19 mouse cellular contexts compared by ENCODE assay signal in the genomic region with DNA sequence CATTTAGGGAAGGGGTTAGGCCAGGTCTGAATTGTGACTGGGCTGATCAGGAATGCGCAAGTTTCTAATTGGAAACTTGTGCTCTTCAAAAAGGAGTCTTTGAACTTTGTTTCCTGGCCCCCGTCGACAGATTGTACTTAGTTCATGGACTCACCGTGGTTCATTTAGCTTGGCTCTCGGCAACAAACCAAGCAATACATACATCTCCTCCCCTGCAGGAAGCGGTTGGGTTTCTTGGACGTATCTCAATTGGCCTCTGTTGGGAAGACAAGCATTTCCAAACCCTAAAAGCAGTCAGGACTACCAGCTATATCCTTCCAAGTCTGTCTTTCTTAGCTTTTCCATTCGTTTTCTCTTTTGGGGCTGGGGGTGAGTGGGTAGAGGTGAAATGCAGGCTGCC.
DNase-seq lines count a peak whose midpoint lies in the region; ATAC-seq and TF ChIP-seq lines count a peak whose summit lies in the region.
"Had no signal": no experiment of that assay in that cellular context is flagged by ENCODE, and none has a peak within 500 bp of the region (broad histone marks: within the 10 kb centered on the region; RNA-seq: fewer than 3 reads in every experiment).

No protein-coding gene starts in this region.

- H3K36me3 ChIP-seq in kidney, postnatal 0 days (ENCODE audit: insufficient read depth, low read length): no peaks in the 10 kb centered on the region
- H3K36me3 ChIP-seq in embryonic facial prominence, embryonic 15.5 days: no peaks in the 10 kb centered on the region
- no peaks in the 10 kb centered on the region for H3K36me3 ChIP-seq in limb, embryonic 14.5 days (ENCODE audit: control insufficient read depth, insufficient read depth, low read length)
- H3K36me3 ChIP-seq in intestine, postnatal 0 days (ENCODE audit: control insufficient read depth, insufficient read depth): no peaks in the 10 kb centered on the region
- H3K36me3 ChIP-seq: heart, embryonic 15.5 days; hindbrain, embryonic 12.5 days; intestine, embryonic 15.5 days; neural tube, embryonic 12.5 days had no signal

- H3K27me3 ChIP-seq in kidney, postnatal 0 days (ENCODE audit: insufficient read depth, low read length): no peaks in the 10 kb centered on the region
- H3K27me3 ChIP-seq in embryonic facial prominence, embryonic 15.5 days: no peaks in the 10 kb centered on the region
- no peaks in the 10 kb centered on the region for H3K27me3 ChIP-seq in limb, embryonic 14.5 days (ENCODE audit: control insufficient read depth, insufficient read depth, low read length)
- no peaks in the 10 kb centered on the region for H3K27me3 ChIP-seq in intestine, postnatal 0 days (replicated peaks; ENCODE audit: control insufficient read depth, insufficient read depth, low read length)
- H3K27me3 ChIP-seq: CH12.LX; heart, embryonic 15.5 days; hindbrain, embryonic 12.5 days; intestine, embryonic 15.5 days; neural tube, embryonic 12.5 days had no signal

- 38% methylated on average over 8 of the region's 8 CpGs for WGBS in kidney, postnatal 0 days
- WGBS in embryonic facial prominence, embryonic 15.5 days: 28% methylated on average over 8 of the region's 8 CpGs
- WGBS in limb, embryonic 14.5 days: 25% methylated on average over 8 of the region's 8 CpGs
- WGBS in intestine, postnatal 0 days: 78% methylated on average over 8 of the region's 8 CpGs

- H3K4me2 ChIP-seq in kidney, postnatal 0 days (ENCODE audit: low read length): no peak overlapping the region
- no peak overlapping the region for H3K4me2 ChIP-seq in embryonic facial prominence, embryonic 15.5 days (replicated peaks)
- no peak overlapping the region for H3K4me2 ChIP-seq in limb, embryonic 14.5 days (replicated peaks; ENCODE audit: low read depth, low read length, severe bottlenecking)
- H3K4me2 ChIP-seq in intestine, postnatal 0 days (replicated peaks; ENCODE audit: low read depth): no peak overlapping the region
- H3K4me2 ChIP-seq: heart, embryonic 15.5 days; hindbrain, embryonic 12.5 days; intestine, embryonic 15.5 days; neural tube, embryonic 12.5 days had no signal

- H3K9me3 ChIP-seq in kidney, postnatal 0 days (replicated peaks; ENCODE audit: low read length): no peaks in the 10 kb centered on the region
- H3K9me3 ChIP-seq in embryonic facial prominence, embryonic 15.5 days (replicated peaks): no peaks in the 10 kb centered on the region
- no peaks in the 10 kb centered on the region for H3K9me3 ChIP-seq in limb, embryonic 14.5 days (ENCODE audit: control insufficient read depth, low read length)
- H3K9me3 ChIP-seq in intestine, postnatal 0 days (ENCODE audit: control insufficient read depth): no peaks in the 10 kb centered on the region
- H3K9me3 ChIP-seq: heart, embryonic 15.5 days; hindbrain, embryonic 12.5 days; intestine, embryonic 15.5 days; neural tube, embryonic 12.5 days had no signal

- ATAC-seq in kidney, postnatal 0 days (replicated peaks; ENCODE audit: low FRiP score, low read depth): no peak
- ATAC-seq in embryonic facial prominence, embryonic 15.5 days (ENCODE audit: insufficient number of reproducible peaks, low FRiP score, low TSS enrichment, low read depth): peak; percentile 68
- ATAC-seq in limb, embryonic 14.5 days (ENCODE audit: low FRiP score, low read depth): no peak
- ATAC-seq in intestine, postnatal 0 days: no peak
- ATAC-seq: intestine, embryonic 15.5 days; midbrain, embryonic 16.5 days had no signal

- H3K27ac ChIP-seq in kidney, postnatal 0 days: no peak overlapping the region
- peak overlapping the region; percentile 76 for H3K27ac ChIP-seq in embryonic facial prominence, embryonic 15.5 days (replicated peaks)
- peak overlapping the region; percentile 65 for H3K27ac ChIP-seq in limb, embryonic 14.5 days (replicated peaks; ENCODE audit: low read depth, low read length)
- no peak overlapping the region for H3K27ac ChIP-seq in intestine, postnatal 0 days (ENCODE audit: low read depth, low read length)
- H3K27ac ChIP-seq: heart, embryonic 15.5 days; hindbrain, embryonic 12.5 days; intestine, embryonic 15.5 days; neural tube, embryonic 12.5 days had no signal

- no peaks in the 10 kb centered on the region for H3K4me1 ChIP-seq in kidney, postnatal 0 days (replicated peaks; ENCODE audit: insufficient read depth, low read length)
- H3K4me1 ChIP-seq in embryonic facial prominence, embryonic 15.5 days: 0 out of 2 replicates have a peak, but pooled peaks cover 8% of the 10 kb centered on the region
- peaks cover 8% of the 10 kb centered on the region; the same call in 1 of the 2 replicates for H3K4me1 ChIP-seq in limb, embryonic 14.5 days (ENCODE audit: control insufficient read depth, insufficient read depth, low read length)
- H3K4me1 ChIP-seq in intestine, postnatal 0 days (replicated peaks; ENCODE audit: control insufficient read depth, insufficient read depth, low read length): no peaks in the 10 kb centered on the region
- H3K4me1 ChIP-seq: heart, embryonic 15.5 days; intestine, embryonic 15.5 days had no signal

- H3K4me3 ChIP-seq in kidney, postnatal 0 days (replicated peaks; ENCODE audit: low read depth, low read length): no peak overlapping the region
- H3K4me3 ChIP-seq in embryonic facial prominence, embryonic 15.5 days (replicated peaks): no peak overlapping the region
- no peak overlapping the region for H3K4me3 ChIP-seq in limb, embryonic 14.5 days (replicated peaks; ENCODE audit: low read length)
- H3K4me3 ChIP-seq in intestine, postnatal 0 days (ENCODE audit: low read depth, low read length): no peak overlapping the region
- H3K4me3 ChIP-seq: heart, embryonic 15.5 days; hindbrain, embryonic 12.5 days; intestine, embryonic 15.5 days; neural tube, embryonic 12.5 days had no signal

- H3K9ac ChIP-seq in kidney, postnatal 0 days (ENCODE audit: low read depth, low read length): no peak overlapping the region
- H3K9ac ChIP-seq in embryonic facial prominence, embryonic 15.5 days: no peak overlapping the region
- H3K9ac ChIP-seq in limb, embryonic 14.5 days (ENCODE audit: low read depth, low read length, severe bottlenecking): no peak overlapping the region
- no peak overlapping the region for H3K9ac ChIP-seq in intestine, postnatal 0 days (ENCODE audit: low read depth, low read length)
- H3K9ac ChIP-seq: heart, embryonic 15.5 days; hindbrain, embryonic 12.5 days; intestine, embryonic 15.5 days; neural tube, embryonic 12.5 days had no signal

- TF ChIP-seq POLR2A in limb, embryonic 14.5 days (IDR thresholded peaks at IDR 0.05; ENCODE audit: borderline replicate concordance, extremely low read depth, insufficient read depth, insufficient read length): no peak

- TF ChIP-seq CTCF in kidney, postnatal 0 days (IDR thresholded peaks at IDR 0.05; ENCODE audit: low read depth): no peak
- TF ChIP-seq CTCF in intestine, postnatal 0 days (IDR thresholded peaks at IDR 0.05; ENCODE audit: low read depth): no peak

- DNase-seq in embryo, embryonic 11 days: peak; percentile 30
- no peak for DNase-seq in embryo, embryonic 9.5 days (ENCODE audit: extremely low spot score)
- DNase-seq in kidney, postnatal 0 days (ENCODE audit: low spot score): peak; percentile 45
- DNase-seq in kidney, adult 11 months: no peak
- peak; percentile 67 for DNase-seq in limb, embryonic 14.5 days (ENCODE audit: low spot score)
- no peak for DNase-seq in left cerebral cortex, adult 8-10 months (ENCODE audit: low spot score in 2 of 2)
- DNase-seq: adrenal gland, postnatal 36 days; cerebellum, adult 9-11 months; lung, adult 2 months; right cerebral cortex, postnatal 4 days; thymus, adult 2 months had no signal

Comparison
In these comparisons a context has a peak if more than half of its experiments do, and no peak if none do; other contexts are left out.
1. DNase-seq: peak in embryo, embryonic 11 days (single experiment), kidney, postnatal 0 days (single experiment) and limb, embryonic 14.5 days (single experiment); none in embryo, embryonic 9.5 days (single experiment), kidney, adult 11 months (single experiment) and left cerebral cortex, adult 8-10 months (0 of 2).
2. H3K27ac ChIP-seq: peak in embryonic facial prominence, embryonic 15.5 days (single experiment) and limb, embryonic 14.5 days (single experiment); none in kidney, postnatal 0 days (single experiment) and intestine, postnatal 0 days (single experiment).